Mouse (Mus musculus) c-Kit-positive CD71-positive TER-119-positive erythroid progenitor cells, embryonic 14.5 days (primary cell): Measurements from ENCODE around the gene Ifi203.
"Not testable (repeated sequence)": the region's sequence is repeated elsewhere in the genome, so short reads cannot be mapped to it uniquely, and the experiment has no call there.

Experiments
- DNase-seq: peaks from one replicate; pipeline ENCODE4 v3.0.0-alpha.2; 2013; ENCODE audit warnings: low spot score

Ifi203 gene

GRCm38 (mm10) chr1:173889741-173890140, 52.7 kb downstream of the Ifi203 start:
- DNase-seq = not testable (repeated sequence)

- DNase-seq = not testable (repeated sequence)
Measured at GRCm38 (mm10) chr1:173887026-173887787, 55.3 kb downstream of the Ifi203 start.

- not testable (repeated sequence) for DNase-seq
Measured at GRCm38 (mm10) chr1:173880004-173880666, 62.3 kb downstream of the Ifi203 start.

- DNase-seq = not testable (repeated sequence)
Measured at GRCm38 (mm10) chr1:173879225-173879987, 63.1 kb downstream of the Ifi203 start.

GRCm38 (mm10) chr1:173878264-173878663, 64.2 kb downstream of the Ifi203 start:
- DNase-seq = not testable (repeated sequence)

GRCm38 (mm10) chr1:173877125-173877524, 65.3 kb downstream of the Ifi203 start:
- DNase-seq = not testable (repeated sequence)
